Mouse (Mus musculus) lung, adult 2 months (tissue): ENCODE measurements around the gene Etv4.

Source experiments
- CTCF ChIP-seq: fragments of 200-500 bp; IDR thresholded peaks from 2 replicates; pipeline ENCODE4 v1.5.1; 2011; ENCODE audit warnings: mild to moderate bottlenecking, low read length, control low read depth; ENCODE audit not compliant: insufficient read depth
- POLR2A ChIP-seq: fragments of 200-500 bp; IDR thresholded peaks from 2 replicates; pipeline ENCODE4 v1.6.1; 2011; ENCODE audit warnings: low read depth, mild to moderate bottlenecking, control low read depth, low read length, borderline replicate concordance; ENCODE audit errors: extremely low read depth

DNA sequence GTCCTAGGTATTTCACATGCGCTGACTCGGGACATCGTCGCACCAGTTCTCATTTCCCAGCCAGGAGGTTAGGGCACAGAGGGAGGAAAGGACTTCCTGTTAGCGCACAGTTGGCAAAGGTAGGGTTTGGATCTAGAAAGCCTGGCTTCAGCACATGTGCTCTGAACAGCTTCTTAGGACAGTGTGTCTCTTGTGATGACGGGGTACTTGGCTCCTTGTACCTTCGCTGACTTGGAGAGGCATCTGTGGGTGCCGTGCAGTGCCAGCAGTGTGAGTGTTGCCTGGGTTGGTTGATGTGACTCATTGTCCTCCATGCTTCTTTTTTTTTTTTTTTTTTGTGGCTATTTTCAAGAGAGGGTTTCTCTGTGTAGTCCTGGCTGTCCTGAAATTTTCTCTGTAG, 28.6 kb downstream of the Etv4 start:
- TF ChIP-seq POLR2A (no peak), CTCF (no peak)
